Mouse (Mus musculus): ENCODE data around the gene Twistnb. TPM values are rescaled to one million over a fixed set of nuclear protein-coding genes. Genes with fewer than 3 reads are reported as not detected.
A peak's percentile ranks its signal among the peaks of the same experiment; 100 is the strongest.

Twistnb gene
- polyA plus RNA-seq, 1 experiment: 12.7 TPM

DNA sequence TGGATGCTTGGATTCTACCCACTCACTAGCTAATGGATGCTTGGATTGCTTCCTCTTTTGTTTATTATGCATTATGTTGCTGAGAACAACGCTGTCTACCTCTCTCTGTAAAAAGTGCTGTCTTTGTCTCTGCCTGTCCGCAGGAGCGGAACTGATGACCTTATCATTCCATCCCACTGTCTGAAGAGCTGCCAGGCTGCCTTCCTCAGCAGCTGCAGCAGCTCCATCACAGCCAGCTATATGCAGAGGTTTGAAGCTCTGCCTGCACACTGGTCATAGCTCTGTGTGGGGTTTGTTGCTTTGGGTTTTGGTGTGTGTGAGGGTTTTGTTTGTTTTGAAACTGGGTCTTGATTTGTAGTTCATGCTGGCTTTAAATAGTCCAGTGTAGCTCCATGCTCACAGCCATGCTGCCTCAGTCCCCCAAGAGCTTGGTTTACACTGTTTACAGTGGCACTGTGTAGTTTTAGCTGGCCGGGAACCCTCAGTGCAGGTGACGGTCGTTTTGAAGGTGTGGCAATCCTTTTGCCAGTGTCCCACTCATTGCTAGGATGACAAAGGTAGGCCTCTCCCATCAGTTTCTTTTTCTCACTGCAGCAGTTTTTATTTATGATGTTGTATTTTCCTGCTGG is 23.9 kb upstream of the Twistnb start:
- DNase-seq: no peak

GRCm38 (mm10) chr12:33411580-33412151 is 17.8 kb upstream of the Twistnb start:
- WGBS: 52% methylated on average over 6 of the region's 6 CpGs
- no peaks in the 10 kb centered on the region for H3K36me3 ChIP-seq (ENCODE audit: control insufficient read depth, insufficient read depth, low read length)
- no peaks in the 10 kb centered on the region for H3K4me1 ChIP-seq (ENCODE audit: control insufficient read depth, insufficient read depth, low read length)
- DNase-seq: no peak
- H3K27me3 ChIP-seq (replicated peaks; ENCODE audit: control insufficient read depth, insufficient read depth, low read length): no peaks in the 10 kb centered on the region
- no peak overlapping the region for H3K4me3 ChIP-seq (ENCODE audit: insufficient read depth, low read depth, low read length)
- no peak overlapping the region for H3K27ac ChIP-seq (ENCODE audit: insufficient read depth, low read depth, low read length)
- no peak for TF ChIP-seq POLR2A (IDR thresholded peaks at IDR 0.05; ENCODE audit: low read depth, low read length)
- TF ChIP-seq CTCF (conservative IDR thresholded peaks at IDR 0.05; ENCODE audit: insufficient read depth, insufficient read length, low read depth, low read length): no peak

More for the DNA sequence above, 23.9 kb upstream of the Twistnb start:
- 27% methylated on average over 6 of the region's 6 CpGs for WGBS
- no peak overlapping the region for H3K4me3 ChIP-seq (ENCODE audit: insufficient read depth, low read depth, low read length)
- no peak overlapping the region for H3K27ac ChIP-seq (ENCODE audit: insufficient read depth, low read depth, low read length)
- no peaks in the 10 kb centered on the region for H3K27me3 ChIP-seq (replicated peaks; ENCODE audit: control insufficient read depth, insufficient read depth, low read length)
- no peaks in the 10 kb centered on the region for H3K4me1 ChIP-seq (ENCODE audit: control insufficient read depth, insufficient read depth, low read length)
- H3K36me3 ChIP-seq (ENCODE audit: control insufficient read depth, insufficient read depth, low read length): no peaks in the 10 kb centered on the region
- TF ChIP-seq CTCF (conservative IDR thresholded peaks at IDR 0.05; ENCODE audit: insufficient read depth, insufficient read length, low read depth, low read length) (no peak), POLR2A (IDR thresholded peaks at IDR 0.05; ENCODE audit: low read depth, low read length) (no peak)

GRCm38 (mm10) chr12:33424329-33424728 is 5.1 kb upstream of the Twistnb start:
- H3K27me3 ChIP-seq (replicated peaks; ENCODE audit: control insufficient read depth, insufficient read depth, low read length): no peaks in the 10 kb centered on the region; the same call in 1 of the 2 replicates
- H3K4me1 ChIP-seq (ENCODE audit: control insufficient read depth, insufficient read depth, low read length): no peaks in the 10 kb centered on the region
- 28% methylated on average over 3 of the region's 3 CpGs for WGBS
- H3K4me3 ChIP-seq (ENCODE audit: insufficient read depth, low read depth, low read length): no peak overlapping the region
- no peak overlapping the region for H3K27ac ChIP-seq (ENCODE audit: insufficient read depth, low read depth, low read length)
- TF ChIP-seq CTCF (conservative IDR thresholded peaks at IDR 0.05; ENCODE audit: insufficient read depth, insufficient read length, low read depth, low read length) (peak; percentile 79), POLR2A (IDR thresholded peaks at IDR 0.05; ENCODE audit: low read depth, low read length) (no peak)
- peak; percentile 46 for DNase-seq
- H3K36me3 ChIP-seq (ENCODE audit: control insufficient read depth, insufficient read depth, low read length): no peaks in the 10 kb centered on the region

GRCm38 (mm10) chr12:33427293-33427692 is 2.1 kb upstream of the Twistnb start:
- DNase-seq: no peak
- Histone ChIP-seq H3K27me3 (replicated peaks; ENCODE audit: control insufficient read depth, insufficient read depth, low read length) (no peaks in the 10 kb centered on the region), H3K4me3 (ENCODE audit: insufficient read depth, low read depth, low read length) (no peak overlapping the region), H3K4me1 (ENCODE audit: control insufficient read depth, insufficient read depth, low read length) (0 out of 2 replicates have a peak, but pooled peaks cover 3% of the 10 kb centered on the region), H3K36me3 (ENCODE audit: control insufficient read depth, insufficient read depth, low read length) (no peaks in the 10 kb centered on the region), H3K27ac (ENCODE audit: insufficient read depth, low read depth, low read length) (no peak overlapping the region)
- 32% methylated on average over 3 of the region's 3 CpGs for WGBS
- no peak for TF ChIP-seq POLR2A (IDR thresholded peaks at IDR 0.05; ENCODE audit: low read depth, low read length)
- TF ChIP-seq CTCF (conservative IDR thresholded peaks at IDR 0.05; ENCODE audit: insufficient read depth, insufficient read length, low read depth, low read length): no peak

DNA sequence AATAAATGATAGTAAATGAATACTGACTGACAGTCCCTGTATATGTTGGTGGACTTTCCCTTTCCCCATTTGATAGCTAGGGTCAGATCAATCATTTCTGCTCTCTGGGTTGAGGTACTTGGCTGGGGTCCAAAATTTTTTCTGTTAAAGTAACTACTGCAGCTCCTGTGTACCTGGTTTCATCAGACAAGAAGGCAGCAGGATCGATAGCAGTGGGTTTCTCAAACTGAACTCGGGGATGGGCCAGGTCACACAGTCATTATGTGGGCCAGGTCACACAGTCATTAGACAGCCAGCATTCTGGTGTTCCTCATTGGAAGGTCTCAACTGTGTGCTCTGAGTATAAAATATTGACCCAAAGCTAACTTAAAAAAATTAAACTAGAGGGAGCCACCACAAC is 1.7 kb upstream of the Twistnb start:
- no peak overlapping the region for H3K27ac ChIP-seq (ENCODE audit: insufficient read depth, low read depth, low read length)
- no peak overlapping the region for H3K4me3 ChIP-seq (ENCODE audit: insufficient read depth, low read depth, low read length)
- no peaks in the 10 kb centered on the region for H3K27me3 ChIP-seq (replicated peaks; ENCODE audit: control insufficient read depth, insufficient read depth, low read length)
- 0 out of 2 replicates have a peak, but pooled peaks cover 3% of the 10 kb centered on the region for H3K4me1 ChIP-seq (ENCODE audit: control insufficient read depth, insufficient read depth, low read length)
- no peak for TF ChIP-seq POLR2A (IDR thresholded peaks at IDR 0.05; ENCODE audit: low read depth, low read length)
- TF ChIP-seq CTCF (conservative IDR thresholded peaks at IDR 0.05; ENCODE audit: insufficient read depth, insufficient read length, low read depth, low read length): no peak
- DNase-seq: no peak
- WGBS: 69% methylated on average over 2 of the region's 2 CpGs
- no peaks in the 10 kb centered on the region for H3K36me3 ChIP-seq (ENCODE audit: control insufficient read depth, insufficient read depth, low read length)

DNA sequence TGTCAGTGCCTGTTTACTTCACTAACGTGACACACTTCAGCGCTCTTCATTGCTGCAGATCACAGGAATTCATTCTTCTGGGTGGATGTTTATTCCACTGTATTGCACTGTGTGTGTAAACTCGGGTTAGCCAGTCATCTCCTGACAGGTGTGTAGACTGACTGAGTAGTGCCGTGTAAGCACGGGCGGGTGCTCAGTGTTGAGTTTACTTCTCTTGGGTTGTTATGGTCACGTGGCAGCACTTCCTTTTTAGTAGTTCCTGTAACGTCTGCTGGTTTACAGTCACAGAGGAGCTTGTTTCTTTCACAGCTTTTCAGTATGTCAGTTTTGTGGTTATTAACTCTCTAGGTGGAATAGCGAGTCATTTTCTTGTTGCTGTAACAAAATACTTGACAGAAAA is 4.4 kb downstream of the Twistnb start:
- Histone ChIP-seq H3K4me3 (ENCODE audit: insufficient read depth, low read depth, low read length) (no peak overlapping the region), H3K27me3 (replicated peaks; ENCODE audit: control insufficient read depth, insufficient read depth, low read length) (no peaks in the 10 kb centered on the region), H3K36me3 (ENCODE audit: control insufficient read depth, insufficient read depth, low read length) (no peaks in the 10 kb centered on the region; the same call in 1 of the 2 replicates), H3K4me1 (ENCODE audit: control insufficient read depth, insufficient read depth, low read length) (0 out of 2 replicates have a peak, but pooled peaks cover 3% of the 10 kb centered on the region), H3K27ac (ENCODE audit: insufficient read depth, low read depth, low read length) (no peak overlapping the region)
- no peak for TF ChIP-seq CTCF (conservative IDR thresholded peaks at IDR 0.05; ENCODE audit: insufficient read depth, insufficient read length, low read depth, low read length)
- no peak for TF ChIP-seq POLR2A (IDR thresholded peaks at IDR 0.05; ENCODE audit: low read depth, low read length)
- DNase-seq: peak; percentile 12
- WGBS: 54% methylated on average over 9 of the region's 9 CpGs

GRCm38 (mm10) chr12:33434758-33435157 is 5.3 kb downstream of the Twistnb start:
- H3K4me3 ChIP-seq (ENCODE audit: insufficient read depth, low read depth, low read length): no peak overlapping the region
- no peaks in the 10 kb centered on the region; the same call in 1 of the 2 replicates for H3K36me3 ChIP-seq (ENCODE audit: control insufficient read depth, insufficient read depth, low read length)
- 95% methylated on average over 4 of the region's 4 CpGs for WGBS
- H3K4me1 ChIP-seq (ENCODE audit: control insufficient read depth, insufficient read depth, low read length): 0 out of 2 replicates have a peak, but pooled peaks cover 3% of the 10 kb centered on the region
- TF ChIP-seq POLR2A (IDR thresholded peaks at IDR 0.05; ENCODE audit: low read depth, low read length): no peak
- 0 out of 2 replicates have a peak, but pooled peaks have one; percentile 10 for TF ChIP-seq CTCF (conservative IDR thresholded peaks at IDR 0.05; ENCODE audit: insufficient read depth, insufficient read length, low read depth, low read length)
- H3K27ac ChIP-seq (ENCODE audit: insufficient read depth, low read depth, low read length): no peak overlapping the region
- no peak for DNase-seq
- no peaks in the 10 kb centered on the region for H3K27me3 ChIP-seq (replicated peaks; ENCODE audit: control insufficient read depth, insufficient read depth, low read length)

All from kidney, adult 2 months (tissue).